Mouse (Mus musculus) cerebellum, adult 8-10 months (tissue): Measurements from ENCODE around the gene Gm48551.

Experiments used
- DNase-seq: peaks from one replicate; pipeline ENCODE4 v3.0.0; 2022

Gm48551 gene

GRCm38 (mm10) chr10:81405588-81406201 lies 21.4 kb downstream of the Gm48551 start:
- peak; percentile 85 for DNase-seq

GRCm38 (mm10) chr10:81406504-81407440 lies 22.5 kb downstream of the Gm48551 start:
- DNase-seq, result peak; percentile 45

GRCm38 (mm10) chr10:81407539-81408423 lies 23.5 kb downstream of the Gm48551 start:
- peak; percentile 85 for DNase-seq

GRCm38 (mm10) chr10:81408424-81408729 lies 24.1 kb downstream of the Gm48551 start:
- DNase-seq, result peak; percentile 36

GRCm38 (mm10) chr10:81408871-81409291 lies 24.6 kb downstream of the Gm48551 start:
- peak; percentile 65 for DNase-seq

- no peak for DNase-seq
Measured at GRCm38 (mm10) chr10:81409330-81409729, 25.1 kb downstream of the Gm48551 start.

GRCm38 (mm10) chr10:81410350-81410749 lies 26.1 kb downstream of the Gm48551 start:
- peak; percentile 41 for DNase-seq

GRCm38 (mm10) chr10:81410981-81411380 lies 26.7 kb downstream of the Gm48551 start:
- no peak for DNase-seq

GRCm38 (mm10) chr10:81411471-81412400 lies 27.5 kb downstream of the Gm48551 start:
- DNase-seq, result peak; percentile 91

GRCm38 (mm10) chr10:81412586-81413309 lies 28.5 kb downstream of the Gm48551 start:
- DNase-seq, result peak; percentile 54

GRCm38 (mm10) chr10:81413310-81414261 lies 29.3 kb downstream of the Gm48551 start:
- DNase-seq, result peak; percentile 85

- DNase-seq, result no peak
Measured at GRCm38 (mm10) chr10:81414682-81415081, 30.4 kb downstream of the Gm48551 start.

- DNase-seq, result no peak
Measured at GRCm38 (mm10) chr10:81415146-81415545, 30.9 kb downstream of the Gm48551 start.

- no peak for DNase-seq
Measured at GRCm38 (mm10) chr10:81415549-81416310, 31.5 kb downstream of the Gm48551 start.

- DNase-seq, result peak; percentile 96
Measured at GRCm38 (mm10) chr10:81416581-81417226, 32.4 kb downstream of the Gm48551 start.

- DNase-seq, result no peak
Measured at GRCm38 (mm10) chr10:81417227-81418215, 33.3 kb downstream of the Gm48551 start.
